Mouse (Mus musculus) C2C12 (cell line): ENCODE data around the gene Hoxa5.

ENCODE experiments used
- CTCF ChIP-seq: IDR thresholded peaks from one replicate; pipeline ENCODE4 v1.5.1; 2011; ENCODE audit not compliant: control insufficient read depth, insufficient read depth, insufficient read length
- MAX ChIP-seq: IDR thresholded peaks from one replicate; pipeline ENCODE4 v1.6.1; 2011; ENCODE audit warnings: mild to moderate bottlenecking, control low read depth

DNA sequence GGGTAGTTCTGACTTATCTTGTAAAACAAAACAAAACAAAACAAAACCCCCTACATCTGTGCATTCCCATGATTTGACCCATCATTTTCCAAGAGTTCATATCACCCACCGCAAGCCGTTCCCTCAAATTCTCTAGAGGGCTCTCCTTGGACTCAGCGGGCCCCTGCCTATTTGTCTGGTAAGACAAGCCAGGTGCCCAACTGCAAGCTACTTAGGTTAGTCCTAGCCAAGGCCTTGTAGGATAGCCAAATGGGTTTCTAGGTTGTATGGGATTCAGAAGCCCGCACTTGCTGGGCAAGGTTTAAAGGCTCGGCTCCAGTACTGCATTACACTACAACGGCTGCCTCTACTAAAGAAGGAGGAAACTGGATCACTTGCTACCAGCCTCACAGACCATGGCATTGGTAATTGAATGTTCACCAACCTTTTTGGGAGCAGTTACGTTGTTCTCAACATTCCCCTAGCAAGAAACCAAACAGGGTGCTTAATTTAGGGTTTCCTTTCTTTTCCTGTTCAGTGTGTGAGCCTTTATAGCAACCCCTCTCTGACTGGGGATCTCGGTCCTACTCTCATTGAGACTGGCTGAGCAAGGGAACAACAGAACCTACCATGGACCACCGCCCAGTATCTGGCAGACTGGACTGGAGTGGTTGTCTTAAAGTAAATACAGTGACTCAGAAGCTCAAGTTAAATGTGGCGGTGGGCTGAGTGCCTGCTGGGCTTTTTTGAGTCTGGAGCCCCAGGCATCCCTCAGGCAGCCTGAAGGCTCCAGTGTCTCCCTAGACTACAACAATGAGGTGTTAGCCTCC lies 33.2 kb upstream of the Hoxa5 start:
- TF ChIP-seq CTCF: no peak
- TF ChIP-seq MAX: no peak
